Mouse (Mus musculus) brain, adult 2 months (tissue): ENCODE results near the gene Gm21866.
"Not testable (repeated sequence)": the region's sequence is repeated elsewhere in the genome, so short reads cannot be mapped to it uniquely, and the experiment has no call there.

Experiments
- DNase-seq: peaks from one replicate; pipeline ENCODE4 v3.0.0; 2011; ENCODE audit warnings: low read depth, low spot score

Gene Gm21866

GRCm38 (mm10) chrY:13465479-13465878 lies at the start of gene Gm21866:
Gene Gm21866 (minus strand): TSS chrY:13465579.
- DNase-seq = not testable (repeated sequence)

- not testable (repeated sequence) for DNase-seq
These were observed 28.3 kb upstream of the Gm21866 start, which contains the start of gene Gm20773 for GRCm38 (mm10) chrY:13493726-13494125. Gene Gm20773 (plus strand): TSS chrY:13494026.
